Mouse (Mus musculus): ENCODE results near the gene Kdsr. TPM values are rescaled to one million over a fixed set of nuclear protein-coding genes. Genes with fewer than 3 reads are reported as not detected.

Gene Kdsr
- 13.9 TPM for polyA plus RNA-seq (2012; fragmentation: generic; extraction: Trizol)
- long read RNA-seq, experiment 1, full-length matches to known transcripts = 22 of 32 reads
- long read RNA-seq, experiment 1, partial matches to known transcripts = 0 of 32 reads
- long read RNA-seq, experiment 1, other reads (novel, unspliced or antisense) = 10 of 32 reads
- long read RNA-seq, experiment 2, full-length matches to known transcripts = 149 of 158 reads
- long read RNA-seq, experiment 2, partial matches to known transcripts = 0 of 158 reads
- long read RNA-seq, experiment 2, other reads (novel, unspliced or antisense) = 9 of 158 reads

GRCm38 (mm10) chr1:106759572-106760435 lies at the start of gene Kdsr:
TSS of gene Kdsr (minus strand) at chr1:106759727.
- TF ChIP-seq MYOD1 (IDR thresholded peaks at IDR 0.05; ENCODE audit: control insufficient read depth, insufficient read length, low read depth) (no peak), CTCF (IDR thresholded peaks at IDR 0.05; ENCODE audit: control insufficient read depth, insufficient read depth, insufficient read length) (no peak), FOSL1 (IDR thresholded peaks at IDR 0.05; ENCODE audit: insufficient read depth, low read length, poor library complexity, severe bottlenecking) (no peak), MAX (IDR thresholded peaks at IDR 0.05) (peak; percentile 82), MYOG (IDR thresholded peaks at IDR 0.05; ENCODE audit: control insufficient read depth, extremely low read depth, insufficient read length) (no peak), USF1 (IDR thresholded peaks at IDR 0.05; ENCODE audit: low read depth) (peak; percentile 51)
- H3K27me3 ChIP-seq (ENCODE audit: control insufficient read depth, insufficient read depth, insufficient read length) = no peaks in the 10 kb centered on the region
- H3K79me3 ChIP-seq (ENCODE audit: low read depth) = no peaks in the 10 kb centered on the region
- peaks cover 11% of the 10 kb centered on the region for H3K36me3 ChIP-seq (ENCODE audit: control insufficient read depth, insufficient read depth)
- no peaks in the 10 kb centered on the region for H3K79me2 ChIP-seq (ENCODE audit: control insufficient read depth, insufficient read depth)
- peak within 1 kb of the TSS; percentile 65 for H3K4me3 ChIP-seq (ENCODE audit: insufficient read depth, poor library complexity, severe bottlenecking)
- H3ac ChIP-seq (ENCODE audit: control insufficient read depth, insufficient read length, low read depth) = peak within 1 kb of the TSS; percentile 78

- Histone ChIP-seq H3ac (ENCODE audit: control insufficient read depth, insufficient read length, low read depth) (no peak overlapping the region), H3K79me3 (ENCODE audit: low read depth) (peaks cover 14% of the 10 kb centered on the region), H3K36me3 (ENCODE audit: control insufficient read depth, insufficient read depth) (no peaks in the 10 kb centered on the region), H3K79me2 (ENCODE audit: control insufficient read depth, insufficient read depth) (peaks cover 15% of the 10 kb centered on the region), H3K27me3 (ENCODE audit: control insufficient read depth, insufficient read depth, insufficient read length) (no peaks in the 10 kb centered on the region), H3K4me3 (ENCODE audit: insufficient read depth, poor library complexity, severe bottlenecking) (no peak overlapping the region)
- TF ChIP-seq MYOG (IDR thresholded peaks at IDR 0.05; ENCODE audit: control insufficient read depth, extremely low read depth, insufficient read length) (no peak), CTCF (IDR thresholded peaks at IDR 0.05; ENCODE audit: control insufficient read depth, insufficient read depth, insufficient read length) (no peak), CEBPB (IDR thresholded peaks at IDR 0.05; ENCODE audit: low read depth) (no peak), USF1 (IDR thresholded peaks at IDR 0.05; ENCODE audit: low read depth) (no peak), MYOD1 (IDR thresholded peaks at IDR 0.05; ENCODE audit: control insufficient read depth, insufficient read length, low read depth) (no peak), FOSL1 (IDR thresholded peaks at IDR 0.05; ENCODE audit: insufficient read depth, low read length, poor library complexity, severe bottlenecking) (no peak), MAX (IDR thresholded peaks at IDR 0.05) (no peak)
Measured at GRCm38 (mm10) chr1:106799931-106800330, 40.4 kb upstream of the Kdsr start.

GRCm38 (mm10) chr1:106799406-106799805 lies 39.9 kb upstream of the Kdsr start:
- Histone ChIP-seq H3ac (ENCODE audit: control insufficient read depth, insufficient read length, low read depth) (no peak overlapping the region), H3K79me2 (ENCODE audit: control insufficient read depth, insufficient read depth) (peaks cover 21% of the 10 kb centered on the region), H3K79me3 (ENCODE audit: low read depth) (peaks cover 19% of the 10 kb centered on the region), H3K36me3 (ENCODE audit: control insufficient read depth, insufficient read depth) (no peaks in the 10 kb centered on the region), H3K27me3 (ENCODE audit: control insufficient read depth, insufficient read depth, insufficient read length) (no peaks in the 10 kb centered on the region), H3K4me3 (ENCODE audit: insufficient read depth, poor library complexity, severe bottlenecking) (no peak overlapping the region)
- TF ChIP-seq FOSL1 (IDR thresholded peaks at IDR 0.05; ENCODE audit: insufficient read depth, low read length, poor library complexity, severe bottlenecking) = no peak
- no peak for TF ChIP-seq MAX (IDR thresholded peaks at IDR 0.05)
- TF ChIP-seq MYOD1 (IDR thresholded peaks at IDR 0.05; ENCODE audit: control insufficient read depth, insufficient read length, low read depth) = no peak
- no peak for TF ChIP-seq USF1 (IDR thresholded peaks at IDR 0.05; ENCODE audit: low read depth)
- TF ChIP-seq CEBPB (IDR thresholded peaks at IDR 0.05; ENCODE audit: low read depth) = no peak
- TF ChIP-seq CTCF (IDR thresholded peaks at IDR 0.05; ENCODE audit: control insufficient read depth, insufficient read depth, insufficient read length) = no peak

- Histone ChIP-seq H3K4me3 (ENCODE audit: insufficient read depth, poor library complexity, severe bottlenecking) (peak overlapping the region; percentile 93), H3K36me3 (ENCODE audit: control insufficient read depth, insufficient read depth) (peaks cover 3% of the 10 kb centered on the region), H3ac (ENCODE audit: control insufficient read depth, insufficient read length, low read depth) (peak overlapping the region; percentile 37), H3K79me3 (ENCODE audit: low read depth) (peaks cover 40% of the 10 kb centered on the region), H3K27me3 (ENCODE audit: control insufficient read depth, insufficient read depth, insufficient read length) (no peaks in the 10 kb centered on the region), H3K79me2 (ENCODE audit: control insufficient read depth, insufficient read depth) (peaks cover 43% of the 10 kb centered on the region)
- TF ChIP-seq USF1 (IDR thresholded peaks at IDR 0.05; ENCODE audit: low read depth) = no peak
- TF ChIP-seq MYOD1 (IDR thresholded peaks at IDR 0.05; ENCODE audit: control insufficient read depth, insufficient read length, low read depth) = no peak
- no peak for TF ChIP-seq MAX (IDR thresholded peaks at IDR 0.05)
- TF ChIP-seq FOSL1 (IDR thresholded peaks at IDR 0.05; ENCODE audit: insufficient read depth, low read length, poor library complexity, severe bottlenecking) = no peak
Measured at GRCm38 (mm10) chr1:106796987-106797779, 37.7 kb upstream of the Kdsr start.

- TF ChIP-seq MAX (IDR thresholded peaks at IDR 0.05) (peak; percentile 97), MYOD1 (IDR thresholded peaks at IDR 0.05; ENCODE audit: control insufficient read depth, insufficient read length, low read depth) (no peak), USF1 (IDR thresholded peaks at IDR 0.05; ENCODE audit: low read depth) (peak; percentile 6)
- Histone ChIP-seq H3K27me3 (ENCODE audit: control insufficient read depth, insufficient read depth, insufficient read length) (no peaks in the 10 kb centered on the region), H3K4me3 (ENCODE audit: insufficient read depth, poor library complexity, severe bottlenecking) (peak within 1 kb of the TSS; percentile 93), H3K79me3 (ENCODE audit: low read depth) (peaks cover 46% of the 10 kb centered on the region), H3K36me3 (ENCODE audit: control insufficient read depth, insufficient read depth) (peaks cover 3% of the 10 kb centered on the region), H3ac (ENCODE audit: control insufficient read depth, insufficient read length, low read depth) (peak within 1 kb of the TSS; percentile 100), H3K79me2 (ENCODE audit: control insufficient read depth, insufficient read depth) (peaks cover 49% of the 10 kb centered on the region)
Measured at GRCm38 (mm10) chr1:106796542-106796924, 37.0 kb upstream of the Kdsr start, which contains the start of gene Vps4b. TSS of gene Vps4b (minus strand) at chr1:106796728.
